Mouse (Mus musculus): Measurements from ENCODE around the gene Prss36.

DNA sequence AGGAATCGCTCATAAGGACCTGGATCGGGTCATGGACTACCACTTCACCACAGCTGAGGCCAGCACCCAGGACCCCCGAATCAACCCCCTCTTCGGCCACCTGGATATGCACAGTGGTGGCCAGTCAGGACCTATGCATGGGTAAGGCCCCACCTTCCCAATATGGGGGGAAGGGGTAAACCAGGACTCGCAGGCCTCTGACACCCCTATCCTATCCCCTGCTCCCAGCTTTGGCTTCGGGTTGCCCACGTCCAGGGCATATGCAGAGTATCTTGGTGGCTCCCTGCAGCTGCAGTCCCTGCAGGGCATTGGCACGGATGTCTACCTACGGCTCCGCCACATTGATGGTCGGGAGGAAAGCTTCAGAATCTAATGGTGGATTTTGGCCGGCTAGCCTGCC is 38.6 kb downstream of the Prss36 start:
- no peak for TF ChIP-seq CTCF (IDR thresholded peaks at IDR 0.05; ENCODE audit: control insufficient read depth, insufficient read depth, low read length)
- no peak for TF ChIP-seq POLR2A (IDR thresholded peaks at IDR 0.05; ENCODE audit: borderline replicate concordance, control insufficient read depth, low read depth, low read length)
